Comparison of ENCODE assay signal across 9 mouse cellular contexts in genomic region chr13:113034271-113034886, GRCm38 (mm10). TPM values are rescaled to one million over a fixed set of nuclear protein-coding genes. Genes with fewer than 3 reads are reported as not detected.
A peak's percentile ranks its signal among the peaks of the same experiment; 100 is the strongest.
DNase-seq lines count a peak whose midpoint lies in the region; ATAC-seq and TF ChIP-seq lines count a peak whose summit lies in the region.
"Had no signal": no experiment of that assay in that cellular context is flagged by ENCODE, and none has a peak within 500 bp of the region (broad histone marks: within the 10 kb centered on the region; RNA-seq: fewer than 3 reads in every experiment).

No protein-coding gene starts in this region.

- no peak for ATAC-seq in lung, embryonic 16.5 days (ENCODE audit: low read depth)
- no peak for ATAC-seq in intestine, embryonic 15.5 days
- ATAC-seq in neural tube, embryonic 11.5 days (ENCODE audit: insufficient read depth, low FRiP score, low TSS enrichment) = no peak

- H3K4me1 ChIP-seq in lung, embryonic 16.5 days (replicated peaks; ENCODE audit: control insufficient read depth, insufficient read depth, low read length) = peaks cover 23% of the 10 kb centered on the region
- H3K4me1 ChIP-seq in cortical plate, adult 2 months (ENCODE audit: control insufficient read depth, insufficient read depth, low read length) = no peaks in the 10 kb centered on the region
- H3K4me1 ChIP-seq in intestine, embryonic 15.5 days (replicated peaks) = peaks cover 16% of the 10 kb centered on the region
- peaks cover 12% of the 10 kb centered on the region; the same call in 1 of the 2 replicates for H3K4me1 ChIP-seq in neural tube, embryonic 11.5 days (ENCODE audit: control insufficient read depth, insufficient read depth, low read length)

- no peaks in the 10 kb centered on the region for H3K36me3 ChIP-seq in lung, embryonic 16.5 days (ENCODE audit: control insufficient read depth, insufficient read depth, low read length)
- no peaks in the 10 kb centered on the region for H3K36me3 ChIP-seq in intestine, embryonic 15.5 days
- H3K36me3 ChIP-seq in neural tube, embryonic 11.5 days (ENCODE audit: control insufficient read depth, insufficient read depth, low read length) = no peaks in the 10 kb centered on the region

- H3K4me2 ChIP-seq in lung, embryonic 16.5 days (ENCODE audit: low read depth, low read length) = peak overlapping the region; percentile 99
- peak overlapping the region; percentile 96 for H3K4me2 ChIP-seq in intestine, embryonic 15.5 days (replicated peaks)
- H3K4me2 ChIP-seq in neural tube, embryonic 11.5 days (ENCODE audit: low read depth) = peak overlapping the region; percentile 98

- WGBS in lung, embryonic 16.5 days = 1% methylated on average over 11 of the region's 11 CpGs
- WGBS in intestine, embryonic 15.5 days = 2% methylated on average over 11 of the region's 11 CpGs
- WGBS in neural tube, embryonic 11.5 days = 2% methylated on average over 11 of the region's 11 CpGs

- no peak overlapping the region for H3K27ac ChIP-seq in lung, embryonic 16.5 days (ENCODE audit: low read length)
- H3K27ac ChIP-seq in cortical plate, adult 2 months (ENCODE audit: insufficient read depth, low read length) = no peak overlapping the region
- H3K27ac ChIP-seq in intestine, embryonic 15.5 days = no peak overlapping the region
- H3K27ac ChIP-seq in neural tube, embryonic 11.5 days (ENCODE audit: low read depth, low read length) = no peak overlapping the region

- H3K9me3 ChIP-seq in lung, embryonic 16.5 days (ENCODE audit: control insufficient read depth, low read length) = no peaks in the 10 kb centered on the region
- no peaks in the 10 kb centered on the region for H3K9me3 ChIP-seq in intestine, embryonic 15.5 days
- H3K9me3 ChIP-seq in neural tube, embryonic 11.5 days (ENCODE audit: control insufficient read depth, low read length) = no peaks in the 10 kb centered on the region

- H3K27me3 ChIP-seq in lung, embryonic 16.5 days (ENCODE audit: control insufficient read depth, insufficient read depth, low read depth, low read length) = peaks cover 27% of the 10 kb centered on the region
- H3K27me3 ChIP-seq in intestine, embryonic 15.5 days (replicated peaks) = peaks cover 28% of the 10 kb centered on the region
- H3K27me3 ChIP-seq in neural tube, embryonic 11.5 days (ENCODE audit: control insufficient read depth, insufficient read depth, low read length) = peaks cover 37% of the 10 kb centered on the region

- no peak for TF ChIP-seq POLR2A in cortical plate, adult 2 months (IDR thresholded peaks at IDR 0.05; ENCODE audit: extremely low read depth, insufficient read depth, low read length)

- DNase-seq in lung, postnatal 4 days = no peak
- peak; percentile 43 for DNase-seq in neural tube, embryonic 11.5 days (ENCODE audit: low spot score)
- DNase-seq in layer of hippocampus, postnatal 36 days = no peak
- no peak for DNase-seq in Muller cell, postnatal 12 days (ENCODE audit: inconsistent ontology term)
- DNase-seq in right cerebral cortex, postnatal 10 days (ENCODE audit: low spot score in 2 of 2) = no peak

- H3K9ac ChIP-seq in lung, embryonic 16.5 days (ENCODE audit: low read length) = peak overlapping the region; percentile 70
- H3K9ac ChIP-seq in intestine, embryonic 15.5 days = peak overlapping the region; percentile 42; the same call in 1 of the 2 replicates
- no peak overlapping the region for H3K9ac ChIP-seq in neural tube, embryonic 11.5 days (ENCODE audit: low read length)

- no peak for TF ChIP-seq CTCF in cortical plate, adult 2 months (IDR thresholded peaks at IDR 0.05; ENCODE audit: extremely low read depth, insufficient read depth, low read length)

- H3K4me3 ChIP-seq in lung, embryonic 16.5 days (ENCODE audit: low read length) = peak overlapping the region; percentile 64
- peak overlapping the region; percentile 19; the same call in 1 of the 2 replicates for H3K4me3 ChIP-seq in cortical plate, adult 2 months (ENCODE audit: insufficient read depth, low read length)
- H3K4me3 ChIP-seq in intestine, embryonic 15.5 days (replicated peaks) = peak overlapping the region; percentile 54
- H3K4me3 ChIP-seq in neural tube, embryonic 11.5 days (ENCODE audit: low read depth, low read length) = peak overlapping the region; percentile 49

RNA-seq across cellular contexts. Expression of gene Cdc20b, which starts 0.5 kb away (rescaled TPM):
- 4.6 and 5.4 TPM in 2 replicates for polyA plus RNA-seq in lung, embryonic 16.5 days (2015; fragmentation: Nextera tagmentation; extraction: Ambion mirVana)
- polyA plus RNA-seq in cortical plate, adult 2 months (2012; rRNA removed) = 0.08 TPM in 1 of 2 replicates, not detected in the other
- not detected in 2 replicates for polyA plus RNA-seq in intestine, embryonic 15.5 days (2015; fragmentation: Nextera tagmentation; extraction: Ambion mirVana)
- 0.16 TPM in 1 of 2 replicates, not detected in the other for polyA plus RNA-seq in neural tube, embryonic 11.5 days (2014; fragmentation: Nextera tagmentation; extraction: Ambion mirVana)
- not detected for total RNA-seq in layer of hippocampus, postnatal 36 days (2021)
- total RNA-seq: common myeloid progenitor, adult 5-6 weeks had no signal

RNA-seq across cellular contexts. Expression of gene Gpx8, which starts 11.8 kb away (rescaled TPM):
- 169 and 172 TPM in 2 replicates for polyA plus RNA-seq in lung, embryonic 16.5 days (2015; fragmentation: Nextera tagmentation; extraction: Ambion mirVana)
- polyA plus RNA-seq in cortical plate, adult 2 months (2012; rRNA removed) = 10.4 and 10.7 TPM in 2 replicates
- polyA plus RNA-seq in intestine, embryonic 15.5 days (2015; fragmentation: Nextera tagmentation; extraction: Ambion mirVana) = 106 and 119 TPM in 2 replicates
- 95.2 and 101 TPM in 2 replicates for polyA plus RNA-seq in neural tube, embryonic 11.5 days (2014; fragmentation: Nextera tagmentation; extraction: Ambion mirVana)
- total RNA-seq in layer of hippocampus, postnatal 36 days (2021) = 10 to 100 TPM; 10.1 to 10.9 TPM

RNA-seq across cellular contexts. Expression of gene Mcidas, which starts 40.7 kb away (rescaled TPM):
- polyA plus RNA-seq in lung, embryonic 16.5 days (2015; fragmentation: Nextera tagmentation; extraction: Ambion mirVana) = 9.3 and 9.9 TPM in 2 replicates
- 0.10 and 0.13 TPM in 2 replicates for polyA plus RNA-seq in cortical plate, adult 2 months (2012; rRNA removed)
- 0.09 TPM in 1 of 2 replicates, not detected in the other for polyA plus RNA-seq in intestine, embryonic 15.5 days (2015; fragmentation: Nextera tagmentation; extraction: Ambion mirVana)
- polyA plus RNA-seq in neural tube, embryonic 11.5 days (2014; fragmentation: Nextera tagmentation; extraction: Ambion mirVana) = not detected in 2 replicates
- under 1 TPM; 0.42 to 0.66 TPM for total RNA-seq in layer of hippocampus, postnatal 36 days (2021)
- total RNA-seq: common myeloid progenitor, adult 5-6 weeks had no signal

RNA-seq across cellular contexts. Expression of gene Ccno, which starts 46.8 kb away (rescaled TPM):
- 15.3 and 16.7 TPM in 2 replicates for polyA plus RNA-seq in lung, embryonic 16.5 days (2015; fragmentation: Nextera tagmentation; extraction: Ambion mirVana)
- polyA plus RNA-seq in cortical plate, adult 2 months (2012; rRNA removed) = 1.8 and 2.7 TPM in 2 replicates
- 0.27 and 0.34 TPM in 2 replicates for polyA plus RNA-seq in intestine, embryonic 15.5 days (2015; fragmentation: Nextera tagmentation; extraction: Ambion mirVana)
- polyA plus RNA-seq in neural tube, embryonic 11.5 days (2014; fragmentation: Nextera tagmentation; extraction: Ambion mirVana) = 0.12 and 0.50 TPM in 2 replicates
- 1 to 10 TPM; 4.3 to 5.0 TPM for total RNA-seq in layer of hippocampus, postnatal 36 days (2021)
- total RNA-seq: common myeloid progenitor, adult 5-6 weeks had no signal
